Mouse (Mus musculus) spleen, postnatal 4 days (tissue): ENCODE data around the gene Gfpt2.
"Not testable (repeated sequence)": the region's sequence is repeated elsewhere in the genome, so short reads cannot be mapped to it uniquely, and the experiment has no call there.

ENCODE experiments used
- DNase-seq, 2 experiments: peaks; one replicate each; pipeline ENCODE4 v3.0.0; 2022; ENCODE audit warnings: low spot score in 2 of 2

The Gfpt2 gene

DNA sequence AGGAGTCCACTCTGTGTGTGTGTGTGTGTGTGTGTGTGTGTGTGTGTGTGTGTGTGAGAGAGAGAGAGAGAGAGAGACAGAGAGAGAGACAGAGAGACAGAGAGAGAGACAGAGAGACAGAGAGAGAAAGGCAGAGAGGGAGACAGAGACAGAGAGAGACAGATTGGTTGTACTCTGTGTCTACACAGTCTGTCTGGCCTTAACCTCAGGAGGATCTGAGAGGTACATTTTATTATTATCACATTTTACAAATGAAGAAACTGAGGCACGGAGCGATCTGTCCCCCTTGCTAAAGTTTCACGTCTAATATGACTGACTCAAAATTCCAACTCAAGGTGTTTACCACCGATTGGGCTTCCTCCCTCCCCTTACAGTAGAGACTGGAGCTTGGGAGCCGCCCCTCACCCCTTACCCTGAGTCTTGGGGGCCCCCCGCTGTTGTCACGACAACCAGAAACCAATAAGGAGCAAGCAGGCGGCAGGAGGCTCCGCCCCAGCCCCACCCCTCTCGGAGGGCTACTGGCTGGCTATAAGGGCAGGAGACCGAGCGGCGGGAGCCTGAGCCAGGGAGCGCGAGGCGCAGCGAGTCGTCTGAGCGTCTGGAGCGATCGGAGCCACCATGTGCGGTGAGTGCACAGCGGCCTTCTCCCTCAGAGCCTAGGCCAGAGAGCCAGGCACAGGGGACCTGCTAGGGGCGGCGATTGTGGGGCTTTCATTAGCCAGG lies at the start of gene Gfpt2:
Gene Gfpt2 (plus strand): TSS at position 560 of the 723 bp plus-strand sequence.
- DNase-seq, result peak; percentile 40 to 68

DNA sequence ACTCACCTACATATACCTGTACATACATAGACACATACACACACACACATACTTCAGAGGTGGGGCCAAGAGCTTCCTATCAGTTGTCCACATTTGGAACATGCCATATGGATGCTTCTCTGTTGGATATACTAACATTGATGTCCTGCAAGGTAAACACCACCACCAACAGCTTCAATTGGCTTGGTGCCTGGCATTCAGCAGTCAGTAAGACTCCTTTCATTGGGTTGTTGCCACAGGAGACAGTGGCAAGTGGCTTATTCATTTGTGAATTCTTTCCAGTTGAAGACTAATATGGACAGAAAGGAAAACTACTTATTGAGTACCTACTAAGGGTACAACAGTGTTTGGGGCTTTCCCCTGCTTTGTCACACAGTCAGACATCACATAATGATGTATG lies 49.0 kb upstream of the Gfpt2 start:
- no peak for DNase-seq

DNA sequence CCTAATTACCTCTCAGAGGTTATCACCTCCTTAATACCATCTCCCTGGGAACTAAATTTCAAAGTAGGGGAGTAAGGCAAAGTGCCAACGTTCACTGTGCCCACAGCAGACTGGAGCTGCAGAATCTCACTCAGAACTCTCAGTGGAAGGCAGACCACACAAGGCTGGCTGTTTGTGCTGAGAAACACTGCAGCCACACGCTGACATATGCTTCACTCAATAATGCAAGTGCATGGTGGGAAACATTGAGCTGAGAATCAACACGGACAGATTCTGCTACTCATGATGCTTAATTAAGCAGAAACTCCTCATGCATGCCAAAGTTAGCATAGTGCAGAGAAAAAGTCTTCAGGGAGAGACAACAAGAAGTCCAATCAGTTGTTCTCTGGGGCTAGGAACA lies 48.1 kb upstream of the Gfpt2 start:
- no peak for DNase-seq

DNA sequence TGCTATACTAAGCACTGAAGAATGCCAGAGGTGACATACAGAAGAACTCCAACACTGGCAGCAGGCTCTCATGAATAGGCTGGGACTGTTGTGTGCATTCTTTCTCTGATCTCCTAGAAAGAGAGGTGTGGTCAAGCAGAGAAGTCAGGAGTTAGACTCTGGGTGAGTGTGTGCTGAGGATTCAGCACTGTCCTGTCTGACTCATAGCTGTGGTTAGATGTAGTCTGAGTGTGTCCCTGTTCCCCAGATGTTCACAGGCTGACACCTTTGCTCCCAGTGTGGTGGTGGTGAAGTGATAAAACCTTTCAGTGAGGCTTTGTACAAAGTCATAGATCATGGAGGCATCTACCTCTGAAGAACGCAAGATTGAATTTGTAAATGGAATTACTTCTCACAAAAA lies 47.2 kb upstream of the Gfpt2 start:
- DNase-seq, result no peak

DNA sequence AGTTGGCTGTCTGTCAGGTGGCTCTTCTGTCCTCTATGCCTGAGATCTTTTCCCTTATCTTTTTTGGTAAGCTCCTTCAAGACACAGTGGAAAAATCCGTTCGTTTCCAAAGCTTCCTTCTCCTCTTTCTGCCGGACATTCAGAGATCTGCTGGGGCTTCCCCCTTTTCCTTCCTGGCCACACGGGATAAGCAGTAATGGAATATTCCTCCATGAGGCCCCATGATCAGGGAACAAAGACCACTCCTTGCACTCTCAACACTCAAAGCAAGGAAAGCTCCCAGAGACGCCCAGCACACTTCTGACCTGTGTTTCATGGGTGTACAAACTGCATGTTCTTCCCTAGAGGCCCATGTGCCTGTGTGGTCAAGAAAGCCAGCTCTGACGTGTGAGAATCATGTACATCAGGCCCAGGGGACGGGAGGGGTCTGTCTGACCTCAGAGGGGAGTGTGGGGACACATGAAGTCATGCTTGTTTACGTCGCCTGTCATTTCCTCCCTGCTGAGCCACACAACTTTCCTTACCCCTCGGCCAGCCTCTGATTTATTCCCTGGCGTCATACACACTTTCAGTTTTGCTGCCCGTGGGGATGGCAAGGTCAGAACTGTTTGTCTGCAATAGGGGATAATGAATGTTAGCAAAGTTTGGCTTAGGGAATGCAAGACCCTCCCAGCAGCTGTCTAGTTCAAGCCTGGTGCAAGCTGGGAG lies 38.9 kb upstream of the Gfpt2 start:
- DNase-seq, result no peak

DNA sequence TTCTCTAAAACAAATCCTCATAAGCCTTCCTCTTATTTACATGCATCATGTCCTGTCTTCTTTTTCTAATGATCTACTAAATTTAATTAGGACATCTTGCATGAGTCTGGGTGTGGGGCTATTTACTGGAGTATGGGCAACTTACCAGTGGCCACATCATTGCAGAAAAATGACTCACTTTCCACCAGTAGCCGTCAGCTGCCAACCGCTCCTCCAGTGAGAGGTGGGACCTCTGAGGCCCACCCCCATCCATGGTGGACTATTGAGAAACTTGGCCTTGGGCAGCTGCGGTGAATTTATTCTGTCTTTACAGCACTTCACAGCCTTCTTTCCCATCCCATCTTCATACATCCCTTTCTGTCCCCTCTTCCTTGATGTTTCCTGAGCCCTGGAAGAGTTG lies 35.9 kb upstream of the Gfpt2 start:
- no peak for DNase-seq

DNA sequence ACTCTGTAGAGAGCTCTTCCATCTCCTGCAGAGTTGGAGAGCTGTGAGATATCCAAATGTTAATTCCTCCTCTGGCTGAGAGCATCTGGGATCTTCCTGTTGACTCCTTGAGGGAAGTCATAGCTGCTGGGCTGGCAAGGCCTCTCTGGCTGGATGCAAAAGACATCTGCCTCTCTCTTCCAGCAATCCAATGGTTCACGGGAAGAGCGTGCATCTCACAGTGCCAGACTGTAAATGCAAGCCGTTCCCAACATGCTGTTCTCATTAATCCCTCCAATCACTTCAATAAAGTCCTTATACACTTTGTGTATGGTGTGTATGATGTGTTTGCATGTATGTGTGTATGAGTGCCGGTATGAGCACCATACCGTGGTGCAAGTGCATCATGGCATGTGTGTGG lies 32.8 kb upstream of the Gfpt2 start:
- no peak for DNase-seq

DNA sequence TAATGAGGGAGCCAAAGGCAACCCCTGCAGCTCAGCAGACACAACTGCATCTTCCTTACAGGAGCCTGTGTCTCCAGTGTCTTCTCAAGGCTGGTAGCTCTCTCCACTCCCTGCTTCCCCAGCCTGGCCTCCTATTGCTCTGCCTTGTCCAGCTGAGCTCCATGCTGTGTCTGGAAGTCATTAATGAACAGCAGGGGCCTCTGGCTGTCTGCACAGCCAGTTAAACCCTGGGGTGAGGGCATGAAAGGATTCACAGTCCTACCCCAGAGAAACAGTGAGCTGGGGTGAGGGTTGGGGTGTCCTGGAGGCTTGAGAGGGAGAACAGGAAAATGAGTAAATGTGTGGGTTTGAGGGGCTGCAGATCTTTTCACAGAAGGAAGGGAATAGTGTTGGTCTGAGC lies 30.4 kb upstream of the Gfpt2 start:
- DNase-seq, result no peak

DNA sequence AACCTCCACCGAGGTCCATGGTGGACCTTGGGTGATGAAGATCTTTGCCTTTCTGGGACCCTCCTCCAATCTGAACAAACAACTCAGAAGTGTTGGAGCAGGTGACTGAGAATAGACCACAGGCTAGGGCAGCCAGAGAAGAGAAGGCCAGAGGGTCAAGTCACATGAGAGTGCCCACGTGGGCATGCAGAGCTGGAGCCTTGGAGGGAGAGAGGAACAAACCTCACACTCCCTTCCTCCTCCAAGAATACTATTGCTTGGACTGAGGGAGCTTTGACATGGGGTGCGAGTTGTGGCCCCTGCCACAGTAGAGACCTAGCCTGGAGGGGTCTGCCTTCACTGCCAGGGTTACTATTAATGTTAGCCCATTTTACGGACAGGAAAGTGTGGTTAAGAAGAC lies 30.0 kb upstream of the Gfpt2 start:
- no peak for DNase-seq

DNA sequence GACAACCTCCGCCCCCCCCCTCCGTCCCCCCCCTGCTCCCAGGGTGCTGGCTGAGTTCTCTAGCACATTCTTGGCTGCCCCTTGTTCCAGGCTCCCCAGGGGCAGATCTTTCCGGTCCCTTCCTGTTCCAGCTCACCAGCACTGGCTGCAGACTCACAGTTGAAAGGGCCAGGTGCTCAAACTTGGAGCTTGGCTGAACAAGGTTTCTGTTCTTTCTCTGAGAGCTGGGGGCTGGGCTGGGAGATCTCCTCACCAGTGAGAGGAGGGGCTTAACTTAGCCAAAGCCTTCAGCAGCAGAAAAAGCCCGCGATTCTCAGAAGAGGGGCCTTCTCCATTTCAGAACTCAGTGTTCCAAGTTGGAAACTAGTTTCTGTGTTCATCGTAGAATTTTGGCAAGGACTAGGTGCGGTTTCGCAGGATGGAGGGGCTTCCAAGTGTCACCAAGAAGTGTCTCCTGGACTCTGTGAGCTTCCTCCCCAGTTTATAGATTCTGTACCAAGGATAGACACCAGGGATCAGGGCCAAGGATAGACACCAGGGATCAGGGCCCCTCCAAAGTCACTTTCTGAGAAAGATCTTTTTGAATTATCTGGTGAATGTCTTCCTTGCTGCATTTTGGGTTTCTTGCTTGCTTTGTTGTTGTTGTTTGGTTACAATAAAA lies 29.2 kb upstream of the Gfpt2 start:
- DNase-seq, result no peak

DNA sequence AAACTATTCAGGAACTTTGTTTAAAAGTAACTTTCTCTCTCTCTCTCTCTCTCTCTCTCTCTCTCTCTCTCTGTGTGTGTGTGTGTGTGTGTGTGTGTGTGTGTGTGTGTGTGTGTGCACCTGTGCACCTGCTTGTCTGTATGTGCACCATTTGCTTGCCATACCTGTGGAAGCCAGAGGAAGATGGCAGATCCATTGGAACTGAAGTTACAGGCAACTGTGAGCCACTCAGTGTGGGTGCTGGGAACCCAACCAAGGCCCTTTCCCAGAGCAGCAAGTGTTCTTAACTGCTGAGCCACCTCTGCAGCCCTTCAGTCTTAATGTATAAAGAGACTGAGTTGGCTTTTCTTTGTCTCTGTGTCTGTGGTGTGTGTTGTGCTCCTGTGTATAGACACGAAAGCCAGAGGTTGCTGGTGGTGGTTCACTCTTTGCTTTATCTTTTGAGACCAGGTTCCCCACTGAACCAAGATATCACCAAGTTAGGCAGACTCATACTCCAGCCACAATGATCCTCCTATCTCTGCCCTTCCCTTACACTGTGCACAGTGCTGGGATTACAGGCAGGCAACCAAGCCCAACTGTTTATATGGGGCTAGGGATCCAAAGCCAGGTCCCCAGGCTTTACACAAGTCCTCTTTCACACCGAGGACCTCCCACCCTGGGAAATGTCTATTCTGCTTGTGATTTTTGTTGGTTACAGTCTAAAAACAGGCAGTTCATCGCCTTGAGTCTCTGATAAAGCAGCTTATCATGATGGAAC lies 28.4 kb upstream of the Gfpt2 start:
- DNase-seq, result no peak

DNA sequence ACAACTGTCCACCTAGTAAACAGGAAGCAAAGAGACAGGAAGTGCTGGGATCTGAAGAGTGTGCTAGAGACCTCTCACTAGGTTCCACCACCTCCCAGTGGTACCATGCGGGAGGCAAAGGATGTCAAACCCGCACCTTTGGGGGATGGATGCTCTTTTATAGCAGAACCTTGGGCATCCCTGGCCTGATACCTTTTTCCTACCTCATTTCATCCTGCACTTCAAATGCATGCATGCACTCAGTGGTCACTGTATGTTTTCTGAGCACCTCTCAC lies 27.9 kb upstream of the Gfpt2 start:
- DNase-seq, result no peak

DNA sequence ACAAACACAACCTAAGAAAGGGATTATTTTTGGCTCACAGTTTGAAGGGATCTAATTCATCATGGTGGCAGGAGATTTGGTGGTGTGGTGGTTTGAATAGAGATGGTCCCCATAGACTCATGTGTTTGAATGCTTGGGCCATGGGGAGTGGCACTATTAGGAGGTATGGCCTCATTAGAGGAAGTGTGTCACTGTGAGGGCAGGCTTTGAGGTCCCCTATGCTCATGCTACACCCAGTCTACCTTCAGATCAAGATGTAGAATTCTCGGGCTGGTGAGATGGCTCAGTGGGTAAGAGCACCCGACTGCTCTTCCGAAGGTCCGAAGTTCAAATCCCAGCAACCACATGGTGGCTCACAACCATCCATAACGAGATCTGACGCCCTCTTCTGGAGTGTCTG lies 26.5 kb upstream of the Gfpt2 start:
- not testable (repeated sequence) for DNase-seq

DNA sequence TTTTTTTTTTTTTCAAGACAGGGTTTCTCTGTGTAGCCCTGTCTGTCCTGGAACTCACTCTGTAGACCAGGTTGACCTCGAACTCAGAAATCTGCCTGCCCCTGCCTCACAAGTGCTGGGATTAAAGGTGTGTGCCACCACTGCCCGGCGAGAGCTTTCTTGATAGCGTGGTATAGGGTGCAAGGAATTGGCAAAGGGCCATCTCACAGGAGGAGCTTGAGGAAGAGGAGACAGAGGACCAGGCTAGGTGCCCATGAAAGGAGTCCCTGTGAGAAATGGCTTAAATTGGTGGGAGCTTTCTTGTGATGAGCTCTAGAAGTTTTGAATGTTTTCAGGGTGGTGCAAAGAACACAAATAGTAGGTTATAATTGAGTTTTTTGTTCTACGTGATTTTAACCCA lies 25.2 kb upstream of the Gfpt2 start:
- no peak for DNase-seq

DNA sequence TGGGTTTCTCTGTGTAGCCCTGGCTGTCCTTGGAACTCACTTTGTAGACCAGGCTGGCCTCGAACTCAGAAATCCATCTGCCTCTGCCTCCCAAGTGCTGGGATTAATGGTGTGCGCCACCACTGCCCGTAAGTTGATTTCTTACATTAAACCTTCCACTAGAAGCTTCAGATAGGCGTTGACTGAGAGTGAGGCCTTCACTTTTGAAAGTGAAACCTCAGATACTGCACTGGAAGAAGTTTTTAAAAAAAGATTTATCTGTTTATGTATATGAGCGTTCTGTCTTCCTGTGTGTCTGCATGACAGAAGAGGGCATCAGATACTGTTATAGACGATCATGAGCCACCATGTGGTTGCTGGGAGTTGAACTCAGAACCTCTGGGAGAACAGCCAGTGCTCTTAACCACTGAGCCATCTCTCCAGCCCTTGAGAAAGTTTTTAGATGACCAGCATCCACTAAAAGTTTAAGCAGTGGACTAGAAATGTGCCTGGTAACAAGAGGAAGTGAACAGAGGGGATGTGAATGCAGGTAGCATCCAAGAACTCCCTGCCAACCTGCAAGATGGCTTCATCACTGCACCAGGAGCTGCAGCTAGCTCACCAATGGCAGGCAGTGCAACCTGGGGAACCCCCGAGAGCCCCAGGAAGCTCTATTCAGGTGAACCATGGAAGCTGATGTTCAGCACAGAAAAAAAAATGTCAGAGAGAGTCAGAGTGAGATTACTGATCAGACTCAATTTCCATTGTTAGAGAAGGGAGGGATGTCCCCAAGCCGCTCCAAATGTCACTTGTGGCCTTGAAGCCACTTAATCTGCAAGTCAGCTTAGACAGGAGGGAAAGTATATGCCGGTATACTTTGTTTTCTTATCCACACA lies 23.1 kb upstream of the Gfpt2 start:
- DNase-seq, result no peak

DNA sequence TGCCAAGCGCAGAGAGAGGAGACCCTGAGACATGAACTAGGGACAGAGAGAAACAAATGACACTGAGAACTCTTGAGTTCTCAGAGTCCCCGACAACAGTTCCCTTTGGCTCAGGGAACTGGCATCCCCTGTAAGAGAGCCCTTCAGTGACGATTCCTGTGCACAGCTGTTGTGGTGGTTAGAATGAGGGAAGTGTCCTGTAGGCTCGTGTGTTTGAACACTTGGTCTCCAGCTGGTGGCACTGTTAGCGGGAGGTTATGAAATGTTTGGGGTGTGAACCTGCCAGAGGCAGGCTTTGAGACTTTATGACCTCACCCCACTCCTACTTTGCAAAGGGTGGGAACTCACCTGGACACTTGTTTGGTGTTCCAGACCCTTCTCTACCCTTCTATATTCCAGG lies 21.7 kb upstream of the Gfpt2 start:
- DNase-seq, result no peak

DNA sequence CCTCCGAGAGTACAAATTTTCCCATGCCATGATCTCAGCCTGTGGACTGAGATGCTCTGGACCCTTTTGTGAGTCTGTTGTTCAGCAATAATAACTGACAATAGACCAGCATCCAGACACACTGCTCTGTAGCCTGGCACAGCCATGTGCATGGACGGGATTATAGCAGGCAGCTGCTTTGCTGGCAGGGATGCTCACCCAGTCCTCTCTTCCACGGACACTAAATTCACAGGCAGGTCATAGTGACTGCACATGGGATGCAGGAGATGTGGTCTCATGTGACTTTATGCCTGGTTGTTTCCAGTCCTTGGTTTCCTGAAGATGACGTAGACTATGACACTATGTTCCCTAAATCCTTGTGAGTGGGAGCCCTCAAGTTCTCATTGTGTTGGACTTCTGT lies 19.1 kb upstream of the Gfpt2 start:
- no peak for DNase-seq

DNA sequence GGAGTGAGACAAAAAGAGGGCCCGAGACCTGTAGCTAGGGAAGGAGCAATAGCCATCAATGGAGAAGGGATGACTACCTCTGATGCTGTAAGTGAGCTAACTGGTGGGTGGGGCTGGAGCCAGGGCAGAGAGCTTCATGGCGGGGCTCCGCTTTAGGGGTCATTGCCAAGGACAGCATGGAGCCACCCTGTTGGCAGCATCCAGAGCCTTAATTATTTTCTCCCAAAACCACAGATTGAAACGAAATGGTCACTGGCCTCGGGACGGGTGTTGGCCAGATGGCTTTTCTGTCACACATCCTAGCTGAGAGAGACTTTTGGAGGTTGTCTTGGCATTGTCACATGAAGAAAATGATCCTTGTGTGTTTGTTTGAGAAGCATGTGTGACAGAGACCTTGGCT lies 15.1 kb upstream of the Gfpt2 start:
- no peak for DNase-seq

DNA sequence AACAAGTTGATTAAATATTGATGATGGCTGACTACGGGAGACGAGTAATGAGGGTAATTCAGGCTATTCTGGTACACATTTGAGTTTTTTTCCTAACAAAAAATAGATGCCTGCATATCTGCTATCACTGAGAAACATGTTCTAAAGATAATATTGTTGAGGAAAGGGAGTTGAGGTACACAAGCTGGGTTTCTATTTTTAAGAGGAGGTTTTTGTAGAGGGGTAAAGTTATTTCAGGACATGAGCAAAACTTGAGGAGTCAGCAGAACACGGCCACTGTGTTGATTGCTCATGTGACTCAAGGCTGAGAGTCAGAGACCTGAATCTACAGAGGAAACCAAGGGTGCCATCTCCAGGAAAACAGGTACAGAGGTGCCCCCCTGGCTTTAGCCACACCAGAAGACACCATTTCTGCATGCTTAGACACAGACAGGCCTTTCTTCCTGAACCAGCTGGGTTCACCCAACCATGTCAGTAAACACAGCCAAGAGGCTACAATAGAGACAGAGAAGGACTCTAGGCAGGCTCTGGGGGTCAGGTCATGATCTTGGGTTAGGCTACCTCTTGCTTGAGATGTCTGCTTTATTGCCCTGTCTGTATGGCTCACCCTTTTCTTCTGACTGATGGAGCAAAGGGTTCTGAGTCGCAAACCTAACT lies 13.7 kb upstream of the Gfpt2 start:
- no peak for DNase-seq

DNA sequence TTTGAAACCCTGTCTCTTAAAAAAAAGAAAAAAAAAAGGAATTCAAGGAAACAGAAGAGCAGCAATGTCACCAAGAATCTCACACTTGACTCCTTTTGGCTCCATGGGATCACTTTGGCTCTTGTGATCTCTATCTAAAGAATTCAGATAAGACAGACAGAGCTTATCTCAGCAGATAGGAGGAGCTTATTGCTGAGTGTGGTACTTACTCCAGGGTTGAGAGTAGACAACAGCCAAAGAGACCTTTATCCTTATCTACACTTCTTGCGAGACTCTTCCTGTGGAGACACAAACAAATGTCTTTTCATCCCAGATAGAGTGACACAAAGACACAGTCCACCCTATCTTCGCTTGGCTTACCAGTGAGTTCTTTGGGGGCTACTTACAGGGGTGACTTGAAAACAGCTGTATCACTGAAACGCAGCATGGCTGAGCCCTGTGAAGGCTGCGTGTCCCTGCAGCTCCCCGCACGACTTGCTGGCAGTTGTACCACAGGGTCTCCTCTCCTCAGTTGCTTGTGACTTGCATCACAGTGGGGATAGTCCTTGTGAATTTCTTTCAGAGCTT lies 12.1 kb upstream of the Gfpt2 start:
- no peak for DNase-seq

DNA sequence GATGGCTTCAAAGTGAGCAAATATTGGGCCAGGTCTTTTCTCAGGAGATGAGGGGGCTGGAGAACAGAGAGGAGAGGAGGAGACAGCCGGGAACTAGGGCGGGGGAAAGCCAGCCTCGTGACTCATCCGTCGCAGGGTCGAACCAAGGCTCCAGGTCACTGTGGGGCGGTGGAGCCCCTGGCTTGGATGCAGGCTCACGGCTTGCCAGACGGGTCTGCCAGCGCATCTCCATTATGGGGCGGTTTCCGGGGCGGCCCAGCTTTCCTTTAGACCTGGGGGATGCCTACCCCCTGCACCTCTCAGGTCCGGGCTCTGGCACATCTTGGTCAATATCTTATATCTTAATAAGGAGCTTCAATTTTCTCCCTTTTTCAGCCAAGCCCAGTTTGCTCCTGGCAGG lies 847 bp upstream of the Gfpt2 start:
- no peak for DNase-seq
